Mouse (Mus musculus) E14TG2a.4 (cell line): ENCODE results near the gene Anapc4.

Experiments used
- CTCF ChIP-seq: conservative IDR thresholded peaks from 2 replicates; pipeline ENCODE4 v1.5.1; 2014; ENCODE audit warnings: low read length
- NANOG ChIP-seq: IDR thresholded peaks from 2 replicates; pipeline ENCODE4 v1.6.1; 2014; ENCODE audit warnings: borderline replicate concordance, low read length, mixed read lengths
- POU5F1 ChIP-seq: IDR thresholded peaks from 2 replicates; pipeline ENCODE4 v1.6.1; 2014; ENCODE audit warnings: low read length, borderline replicate concordance

DNA sequence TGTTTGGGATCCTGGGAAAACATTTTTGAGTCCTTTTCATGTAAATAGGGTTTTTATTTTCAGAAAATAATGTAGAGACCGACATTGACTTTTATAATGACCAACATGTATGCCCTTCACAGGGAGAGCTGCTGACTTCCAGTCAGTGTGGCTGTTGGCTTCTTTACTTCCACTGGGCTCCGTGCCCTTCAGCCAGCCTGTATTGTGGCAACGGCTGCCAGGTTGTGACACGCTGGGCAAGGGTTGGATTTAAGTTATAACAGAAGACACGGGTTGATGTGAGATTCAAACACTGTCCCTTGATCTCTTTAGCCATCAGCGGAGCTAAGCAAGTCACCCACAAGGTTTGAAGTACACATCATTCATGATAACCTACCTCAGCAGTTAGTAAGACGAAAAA, 15.1 kb upstream of the Anapc4 start:
- TF ChIP-seq CTCF: no peak
- TF ChIP-seq POU5F1: no peak
- TF ChIP-seq NANOG: no peak
